Mouse (Mus musculus) embryonic facial prominence, embryonic 12.5 days (tissue): ENCODE data around the gene Afap1l2. TPM values are rescaled to one million over a fixed set of nuclear protein-coding genes. Genes with fewer than 3 reads are reported as not detected.
A peak's percentile ranks its signal among the peaks of the same experiment; 100 is the strongest.

Experiments
- ATAC-seq: fragments of 200-750 bp; cut with Nextera tagmentation; 2 replicates; pipeline ENCODE4 v1.8.0; 2017; ENCODE audit not compliant: insufficient number of reproducible peaks, insufficient read depth, low FRiP score, low TSS enrichment
- H3K27ac ChIP-seq: fragments of 300-500 bp; sonication (generic); 2 replicates; pipeline ENCODE4 v1.5.1; 2016; ENCODE audit warnings: mild to moderate bottlenecking
- H3K27me3 ChIP-seq: fragments of 300-500 bp; sonication (generic); 2 replicates; pipeline ENCODE4 v1.6.1; 2016; ENCODE audit warnings: mild to moderate bottlenecking, moderate library complexity
- H3K36me3 ChIP-seq: fragments of 300-500 bp; sonication (generic); 2 replicates; pipeline ENCODE4 v1.6.1; 2016; ENCODE audit warnings: mild to moderate bottlenecking
- H3K4me1 ChIP-seq: fragments of 300-500 bp; sonication (generic); 2 replicates; pipeline ENCODE4 v1.6.1; 2016
- H3K4me2 ChIP-seq: fragments of 300-500 bp; sonication (generic); replicated peaks from 2 replicates; pipeline ENCODE4 v1.6.1; 2016; ENCODE audit warnings: mild to moderate bottlenecking, moderate library complexity
- H3K4me3 ChIP-seq: fragments of 300-500 bp; sonication (generic); 2 replicates; pipeline ENCODE4 v1.5.1; 2016; ENCODE audit warnings: mild to moderate bottlenecking
- H3K9ac ChIP-seq: fragments of 300-500 bp; sonication (generic); 2 replicates; pipeline ENCODE4 v1.6.1; 2016; ENCODE audit warnings: mild to moderate bottlenecking, moderate library complexity
- H3K9me3 ChIP-seq: fragments of 300-500 bp; sonication (generic); 2 replicates; pipeline ENCODE4 v1.6.1; 2016; ENCODE audit warnings: mild to moderate bottlenecking, moderate library complexity
- WGBS: fragments of 180-500 bp; shearing (Covaris S2); methylation state at CpG from one replicate; pipeline ENCODE4 v1.1.7; 2016; 5-methylcytosine and 5-hydroxymethylcytosine counted together
- polyA plus RNA-seq: library from polyadenylated mRNA; unstranded; fragments of >200 nt; fragmentation: Nextera tagmentation; extraction: Ambion mirVana; gene quantifications from 2 replicates; pipeline ENCODE4 v1.2.1, GENCODE M21; 2016

The Afap1l2 gene
- polyA plus RNA-seq, 1 experiment from 2014 or later = 10.3 TPM

DNA sequence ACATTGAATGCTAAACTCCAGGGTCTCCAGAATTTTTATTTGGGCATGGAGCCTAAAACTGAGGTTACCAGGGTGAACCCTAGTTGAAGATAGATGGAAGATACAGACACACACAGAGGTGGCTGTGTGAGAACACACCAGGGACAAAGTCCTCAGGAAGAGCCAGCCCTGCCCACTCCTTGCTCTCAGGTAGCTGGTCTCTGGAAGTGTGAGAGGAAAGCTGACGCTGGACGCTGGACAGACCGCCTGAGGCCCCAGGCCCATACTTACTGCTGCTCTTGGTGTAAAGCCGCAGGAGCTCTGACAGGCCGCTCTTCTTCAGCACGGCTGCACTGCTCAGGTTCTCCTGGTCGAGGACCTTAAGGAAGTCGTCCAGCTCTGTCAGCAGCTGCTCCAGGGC is 58.2 kb downstream of the Afap1l2 start:
- Histone ChIP-seq H3K4me1 (no peaks in the 10 kb centered on the region), H3K4me2 (no peak overlapping the region), H3K9ac (no peak overlapping the region), H3K36me3 (no peaks in the 10 kb centered on the region), H3K9me3 (no peaks in the 10 kb centered on the region), H3K4me3 (no peak overlapping the region), H3K27me3 (no peaks in the 10 kb centered on the region), H3K27ac (no peak overlapping the region)
- 72% methylated on average over 8 of the region's 8 CpGs for WGBS
- no peak for ATAC-seq

DNA sequence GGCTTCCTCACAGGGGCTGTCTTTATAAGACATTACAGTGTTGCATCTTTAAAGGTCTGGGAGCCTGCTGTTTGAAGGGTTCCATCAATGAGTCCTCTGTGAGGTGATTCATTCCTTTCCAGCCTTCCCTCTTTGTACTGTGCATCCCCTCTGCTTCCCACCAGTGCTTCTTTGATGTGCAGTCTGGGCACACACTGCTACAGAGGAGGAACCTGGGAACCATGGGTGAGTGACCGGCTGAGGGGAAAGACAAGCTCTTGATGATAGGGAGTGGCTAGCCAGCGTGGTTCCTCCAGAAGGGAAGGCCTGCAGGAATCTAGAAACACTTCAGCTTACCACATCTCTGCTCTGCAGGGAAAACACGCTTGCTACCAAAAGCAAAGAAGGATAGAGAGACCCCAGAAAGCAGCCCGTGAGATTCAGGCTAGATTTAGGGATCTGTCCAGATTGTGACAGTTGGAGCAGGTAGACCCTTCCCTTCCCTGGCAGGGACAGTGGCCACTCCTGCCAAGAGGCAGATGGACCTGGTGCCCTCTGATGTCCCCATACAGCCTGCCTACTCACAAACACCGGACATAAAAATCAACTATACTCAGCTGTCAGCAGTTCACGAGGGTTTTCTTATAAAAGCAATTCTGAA is 59.9 kb downstream of the Afap1l2 start:
- WGBS = 67% methylated on average over 6 of the region's 6 CpGs

DNA sequence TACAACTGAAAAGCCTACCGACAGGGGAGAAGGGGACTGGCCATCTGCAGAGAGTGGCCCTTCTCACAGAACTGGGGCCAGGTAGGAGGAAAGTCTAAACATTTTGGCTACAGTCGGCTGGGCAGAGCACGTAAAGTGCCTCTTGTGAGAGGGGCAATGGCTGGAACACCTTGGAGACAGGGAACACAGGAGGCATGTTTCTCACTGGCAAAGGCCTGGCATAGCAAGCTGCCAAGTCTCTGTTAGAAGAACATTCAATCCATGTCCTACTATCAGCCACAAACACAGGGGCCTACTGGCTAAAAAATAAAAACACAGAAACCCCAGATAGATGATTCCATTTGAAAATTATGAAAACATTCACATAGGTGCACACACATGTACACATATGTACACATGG is 61.3 kb downstream of the Afap1l2 start:
- Histone ChIP-seq H3K4me3 (no peak overlapping the region), H3K4me1 (no peaks in the 10 kb centered on the region), H3K9me3 (no peaks in the 10 kb centered on the region), H3K27me3 (no peaks in the 10 kb centered on the region), H3K4me2 (no peak overlapping the region), H3K9ac (no peak overlapping the region), H3K27ac (no peak overlapping the region), H3K36me3 (no peaks in the 10 kb centered on the region)
- WGBS = 82% methylated on average over 3 of the region's 3 CpGs
- ATAC-seq = no peak

More for the DNA sequence above, 59.9 kb downstream of the Afap1l2 start:
- Histone ChIP-seq H3K9ac (no peak overlapping the region), H3K4me1 (no peaks in the 10 kb centered on the region), H3K4me2 (no peak overlapping the region), H3K27me3 (no peaks in the 10 kb centered on the region), H3K27ac (no peak overlapping the region), H3K4me3 (no peak overlapping the region), H3K9me3 (no peaks in the 10 kb centered on the region), H3K36me3 (no peaks in the 10 kb centered on the region)
- ATAC-seq = no peak

DNA sequence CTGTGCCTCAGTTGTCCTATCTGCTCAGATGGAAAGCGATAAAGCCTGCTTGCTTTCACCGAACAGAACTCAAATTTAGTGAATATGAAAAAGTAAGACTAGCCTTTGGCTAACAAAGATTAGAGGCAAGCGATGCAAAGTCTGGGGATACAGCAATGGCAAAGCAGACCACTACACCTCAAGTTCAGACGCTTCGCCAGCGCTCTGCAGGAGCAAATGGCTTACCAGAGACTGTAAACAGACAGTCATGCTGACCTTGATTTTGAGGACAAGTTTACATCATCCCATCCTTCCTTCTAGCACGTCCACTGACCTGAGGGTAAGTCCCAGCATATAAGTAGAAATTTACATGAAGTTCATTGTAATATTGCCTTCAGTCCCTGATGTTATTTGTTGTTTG is 61.8 kb downstream of the Afap1l2 start:
- H3K27ac ChIP-seq = no peak overlapping the region
- no peaks in the 10 kb centered on the region for H3K36me3 ChIP-seq
- H3K4me3 ChIP-seq = no peak overlapping the region
- no peaks in the 10 kb centered on the region for H3K9me3 ChIP-seq
- WGBS = 89% methylated on average over 7 of the region's 7 CpGs
- no peak for ATAC-seq
- H3K9ac ChIP-seq = no peak overlapping the region
- H3K4me2 ChIP-seq = no peak overlapping the region
- H3K4me1 ChIP-seq = no peaks in the 10 kb centered on the region
- no peaks in the 10 kb centered on the region for H3K27me3 ChIP-seq

DNA sequence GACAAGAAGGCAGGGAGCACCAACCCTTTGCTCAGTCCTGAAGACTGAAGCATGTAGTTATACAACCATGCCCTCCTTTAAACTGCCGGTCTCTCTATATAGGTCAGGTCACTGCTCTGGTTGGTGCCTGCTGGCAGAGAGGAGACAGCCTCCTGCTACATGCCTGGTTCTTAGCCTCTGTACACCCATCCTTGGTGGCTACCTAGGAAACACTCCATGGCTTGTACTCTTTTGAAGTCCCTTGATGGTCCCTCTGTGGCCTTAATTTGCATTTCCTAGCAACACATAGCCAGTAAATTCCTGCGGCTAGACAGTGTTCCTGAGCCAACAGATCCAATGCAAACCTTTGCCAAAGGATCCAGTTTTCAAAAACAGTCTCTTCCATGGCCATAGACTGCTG is 62.4 kb downstream of the Afap1l2 start:
- Histone ChIP-seq H3K27me3 (no peaks in the 10 kb centered on the region), H3K4me2 (no peak overlapping the region), H3K27ac (no peak overlapping the region), H3K4me1 (no peaks in the 10 kb centered on the region), H3K36me3 (no peaks in the 10 kb centered on the region), H3K9ac (no peak overlapping the region), H3K9me3 (no peaks in the 10 kb centered on the region), H3K4me3 (no peak overlapping the region)
- WGBS = 81% methylated on average over 2 of the region's 2 CpGs
- no peak for ATAC-seq

DNA sequence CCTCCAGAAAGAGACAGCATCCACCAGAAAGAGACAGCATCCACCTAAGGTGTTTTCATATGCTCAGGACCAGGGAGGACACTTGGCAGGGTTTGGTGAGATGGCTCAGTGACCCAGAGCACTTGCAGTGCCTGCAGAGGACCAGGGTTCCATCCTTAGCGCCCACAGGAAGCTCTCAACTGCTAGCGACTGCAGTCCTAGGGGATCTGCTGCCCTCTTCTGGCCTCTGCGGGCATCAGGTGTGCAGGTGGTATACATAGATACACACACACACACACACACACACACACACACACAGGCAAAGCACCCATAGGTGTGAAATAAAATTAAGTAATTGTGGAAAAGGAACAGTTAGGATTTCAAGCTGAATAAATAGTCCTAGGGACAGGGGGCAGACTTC is 63.2 kb downstream of the Afap1l2 start:
- no peaks in the 10 kb centered on the region for H3K4me1 ChIP-seq
- H3K27me3 ChIP-seq = no peaks in the 10 kb centered on the region
- no peak for ATAC-seq
- H3K27ac ChIP-seq = no peak overlapping the region
- no peak overlapping the region for H3K4me2 ChIP-seq
- H3K4me3 ChIP-seq = no peak overlapping the region
- 98% methylated on average over 3 of the region's 3 CpGs for WGBS
- H3K36me3 ChIP-seq = no peaks in the 10 kb centered on the region
- no peak overlapping the region for H3K9ac ChIP-seq
- H3K9me3 ChIP-seq = no peaks in the 10 kb centered on the region

DNA sequence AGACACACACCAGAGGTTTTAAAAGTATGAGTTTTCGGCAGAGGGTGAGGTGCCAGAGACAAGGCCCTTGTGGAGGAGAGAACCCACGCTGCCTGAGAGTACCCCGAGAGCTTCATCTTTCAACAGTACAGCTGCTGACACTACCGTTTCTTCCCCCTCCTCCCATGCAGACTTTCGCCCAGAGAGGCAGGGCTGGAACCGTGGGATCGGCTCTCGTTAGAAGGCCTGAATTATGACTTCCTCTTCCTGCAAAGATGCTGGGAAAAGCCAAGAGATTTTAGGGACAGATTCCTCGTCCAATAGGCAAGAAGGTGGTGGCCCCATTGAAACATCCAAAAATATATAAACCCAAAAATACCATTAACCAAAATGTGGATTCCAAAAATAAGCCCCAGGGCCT is 63.8 kb downstream of the Afap1l2 start:
- ATAC-seq = no peak
- WGBS = 82% methylated on average over 9 of the region's 9 CpGs
- H3K4me1 ChIP-seq = no peaks in the 10 kb centered on the region
- H3K9me3 ChIP-seq = no peaks in the 10 kb centered on the region
- no peak overlapping the region for H3K4me3 ChIP-seq
- H3K27ac ChIP-seq = no peak overlapping the region
- H3K9ac ChIP-seq = no peak overlapping the region
- no peaks in the 10 kb centered on the region for H3K36me3 ChIP-seq
- no peaks in the 10 kb centered on the region for H3K27me3 ChIP-seq
- no peak overlapping the region for H3K4me2 ChIP-seq

DNA sequence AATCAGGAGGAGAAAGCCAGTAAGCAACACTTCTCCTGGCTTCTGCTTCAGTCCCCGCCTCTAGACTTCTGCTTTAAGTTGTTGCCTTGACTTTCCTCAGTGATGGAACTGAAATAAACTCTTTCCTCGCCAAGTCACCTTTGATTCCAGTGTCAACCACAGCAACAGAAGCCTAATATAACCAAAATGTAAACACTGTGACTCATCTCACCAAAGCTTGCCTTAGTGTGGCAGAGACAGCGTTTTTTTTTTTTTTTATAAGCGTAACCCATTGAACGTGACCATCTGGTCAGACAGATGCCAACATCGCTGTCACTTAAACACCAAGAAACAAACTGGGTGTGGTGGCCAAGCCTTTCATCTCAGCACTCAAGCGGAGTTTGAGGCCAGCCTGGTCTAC is 65.8 kb downstream of the Afap1l2 start:
- H3K27me3 ChIP-seq = no peaks in the 10 kb centered on the region
- WGBS = 91% methylated on average over 7 of the region's 7 CpGs
- ATAC-seq = no peak

DNA sequence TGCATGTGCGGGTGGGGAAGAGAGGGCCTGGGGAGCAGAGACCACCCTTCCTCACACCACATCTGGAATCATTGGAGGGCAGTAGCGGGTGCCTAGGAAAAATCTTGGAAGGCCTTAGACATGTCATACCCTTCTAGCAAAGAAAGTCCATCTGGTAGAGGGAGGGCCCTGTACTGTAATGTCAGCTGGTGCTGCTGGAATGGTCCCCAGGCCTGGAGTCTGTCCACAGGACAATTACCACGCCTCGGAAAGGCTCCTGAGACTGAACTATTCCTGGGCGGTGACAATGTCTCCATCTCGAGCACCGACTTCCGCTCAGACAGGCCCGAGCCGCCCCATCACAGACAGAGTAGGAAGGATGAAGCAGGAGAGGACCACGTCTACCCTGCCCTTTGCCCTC is 67.5 kb downstream of the Afap1l2 start:
- Histone ChIP-seq H3K4me3 (no peak overlapping the region), H3K4me1 (no peaks in the 10 kb centered on the region), H3K36me3 (no peaks in the 10 kb centered on the region), H3K27ac (no peak overlapping the region), H3K4me2 (no peak overlapping the region), H3K27me3 (no peaks in the 10 kb centered on the region), H3K9ac (no peak overlapping the region), H3K9me3 (no peaks in the 10 kb centered on the region)
- WGBS = 91% methylated on average over 11 of the region's 11 CpGs
- no peak for ATAC-seq

More for the DNA sequence above, 65.8 kb downstream of the Afap1l2 start:
- H3K36me3 ChIP-seq = no peaks in the 10 kb centered on the region
- no peak overlapping the region for H3K27ac ChIP-seq
- H3K4me2 ChIP-seq = no peak overlapping the region
- no peaks in the 10 kb centered on the region for H3K9me3 ChIP-seq
- H3K4me1 ChIP-seq = no peaks in the 10 kb centered on the region
- H3K4me3 ChIP-seq = no peak overlapping the region
- no peak overlapping the region for H3K9ac ChIP-seq

DNA sequence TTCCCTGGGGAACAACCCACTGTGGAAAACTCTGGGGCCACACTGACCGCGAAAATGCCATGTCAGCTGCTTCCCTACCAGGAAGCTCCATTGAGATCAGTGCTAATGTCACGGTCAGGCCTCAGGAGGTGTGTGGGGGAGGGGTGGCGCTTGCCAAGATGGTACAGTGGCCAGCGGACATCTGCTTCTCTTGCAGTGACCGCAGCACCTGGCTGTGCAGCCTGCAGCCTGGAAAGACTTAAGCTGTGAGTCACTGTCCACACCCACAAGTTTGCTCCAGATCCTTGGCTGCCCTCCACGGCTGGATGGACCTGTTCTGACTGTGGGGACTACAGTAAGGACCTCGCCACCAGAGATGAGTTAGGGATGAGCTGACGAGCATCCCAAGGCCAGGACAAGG is 68.2 kb downstream of the Afap1l2 start:
- no peaks in the 10 kb centered on the region for H3K4me1 ChIP-seq
- no peak overlapping the region for H3K4me3 ChIP-seq
- H3K4me2 ChIP-seq = no peak overlapping the region
- H3K27ac ChIP-seq = no peak overlapping the region
- no peaks in the 10 kb centered on the region for H3K27me3 ChIP-seq
- no peak for ATAC-seq
- no peaks in the 10 kb centered on the region for H3K36me3 ChIP-seq
- 76% methylated on average over 9 of the region's 9 CpGs for WGBS
- H3K9me3 ChIP-seq = no peaks in the 10 kb centered on the region
- H3K9ac ChIP-seq = no peak overlapping the region

DNA sequence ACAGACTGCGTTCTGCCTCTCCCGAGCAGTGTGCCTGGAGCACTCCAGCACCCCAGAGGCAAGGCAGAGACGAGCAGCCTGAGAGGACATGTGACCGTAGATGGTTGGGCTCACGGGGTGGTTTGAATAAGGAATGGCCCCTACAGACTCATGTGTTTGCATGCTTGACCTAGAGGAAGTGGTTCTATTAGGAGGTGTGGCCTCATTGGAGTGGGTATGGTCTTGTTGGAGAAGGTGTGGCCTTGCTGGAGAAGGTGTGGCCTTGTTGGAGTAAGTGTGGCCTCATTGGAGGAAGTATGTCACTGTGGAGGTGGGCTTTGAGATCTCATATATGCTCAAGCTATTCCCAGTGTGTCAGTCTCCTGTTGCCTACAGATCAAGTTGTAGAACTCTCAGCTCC is 70.1 kb downstream of the Afap1l2 start:
- Histone ChIP-seq H3K4me1 (no peaks in the 10 kb centered on the region), H3K9me3 (no peaks in the 10 kb centered on the region), H3K36me3 (no peaks in the 10 kb centered on the region), H3K27me3 (no peaks in the 10 kb centered on the region), H3K4me2 (no peak overlapping the region), H3K9ac (no peak overlapping the region), H3K4me3 (no peak overlapping the region), H3K27ac (no peak overlapping the region)
- 0 out of 2 replicates have a peak, but pooled peaks have one; percentile 18 for ATAC-seq
- 88% methylated on average over 5 of the region's 5 CpGs for WGBS

DNA sequence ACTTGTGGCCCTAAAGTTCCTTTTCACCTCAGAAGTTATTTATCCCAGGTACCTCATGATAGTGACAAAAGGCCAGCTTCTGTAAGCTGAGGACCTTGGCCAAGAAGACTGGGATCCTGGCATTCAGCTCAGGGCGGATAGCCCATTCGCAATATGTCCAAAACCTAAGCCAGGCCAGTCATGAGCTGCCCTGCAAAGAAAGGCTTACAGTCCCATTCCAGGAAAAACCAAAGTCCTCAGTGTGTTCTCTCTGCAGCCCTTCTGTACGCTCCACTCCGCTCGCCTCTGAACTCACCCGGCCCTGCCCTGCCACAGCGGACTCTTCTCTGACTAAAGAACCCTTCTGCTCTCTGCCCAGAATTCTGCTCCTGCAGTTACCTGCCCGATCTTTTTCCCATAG is 71.8 kb downstream of the Afap1l2 start:
- no peaks in the 10 kb centered on the region for H3K4me1 ChIP-seq
- WGBS = 90% methylated on average over 8 of the region's 8 CpGs
- H3K9me3 ChIP-seq = no peaks in the 10 kb centered on the region
- H3K27ac ChIP-seq = no peak overlapping the region
- no peak overlapping the region for H3K4me3 ChIP-seq
- H3K27me3 ChIP-seq = no peaks in the 10 kb centered on the region
- H3K4me2 ChIP-seq = no peak overlapping the region
- no peak overlapping the region for H3K9ac ChIP-seq
- ATAC-seq = no peak
- no peaks in the 10 kb centered on the region for H3K36me3 ChIP-seq

DNA sequence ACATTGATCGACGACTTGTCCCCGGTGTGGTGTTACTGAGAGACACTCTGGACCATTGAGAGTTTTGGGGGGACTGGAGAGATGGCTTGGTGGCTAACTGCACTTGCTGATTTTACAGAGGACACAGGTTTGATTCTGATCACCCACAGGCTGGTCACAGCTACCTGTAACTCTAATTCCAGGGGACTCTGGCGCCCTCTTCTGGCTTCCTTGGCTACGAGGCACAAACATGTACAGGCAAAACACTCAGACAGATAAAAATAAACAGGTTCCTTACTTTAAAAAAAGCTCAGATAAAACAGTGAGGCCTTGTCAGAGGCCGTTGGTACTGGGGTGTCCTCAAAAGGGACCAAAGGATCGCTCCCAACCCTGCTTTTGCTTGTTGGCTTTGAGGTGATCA is 72.3 kb downstream of the Afap1l2 start:
- 85% methylated on average over 7 of the region's 7 CpGs for WGBS
- H3K27me3 ChIP-seq = no peaks in the 10 kb centered on the region
- no peak overlapping the region for H3K9ac ChIP-seq
- H3K4me3 ChIP-seq = no peak overlapping the region
- no peak overlapping the region for H3K27ac ChIP-seq
- no peak overlapping the region for H3K4me2 ChIP-seq
- no peaks in the 10 kb centered on the region for H3K36me3 ChIP-seq
- H3K9me3 ChIP-seq = no peaks in the 10 kb centered on the region
- no peaks in the 10 kb centered on the region for H3K4me1 ChIP-seq
- no peak for ATAC-seq
